Mouse (Mus musculus) testis, adult 2 months (tissue): Measurements from ENCODE around the gene Chchd10.

ENCODE experiments used
- CTCF ChIP-seq: fragments of 200-500 bp; IDR thresholded peaks from 2 replicates; pipeline ENCODE4 v1.5.1; 2012; ENCODE audit warnings: low read depth, mild to moderate bottlenecking, inconsistent platforms, low read length, moderate library complexity; ENCODE audit not compliant: control insufficient read depth, insufficient read depth, insufficient replicate concordance
- POLR2A ChIP-seq: fragments of 200-500 bp; IDR thresholded peaks from 2 replicates; pipeline ENCODE4 v1.6.1; 2012; ENCODE audit warnings: low read depth, mild to moderate bottlenecking, inconsistent platforms, low read length, moderate library complexity; ENCODE audit not compliant: control insufficient read depth

DNA sequence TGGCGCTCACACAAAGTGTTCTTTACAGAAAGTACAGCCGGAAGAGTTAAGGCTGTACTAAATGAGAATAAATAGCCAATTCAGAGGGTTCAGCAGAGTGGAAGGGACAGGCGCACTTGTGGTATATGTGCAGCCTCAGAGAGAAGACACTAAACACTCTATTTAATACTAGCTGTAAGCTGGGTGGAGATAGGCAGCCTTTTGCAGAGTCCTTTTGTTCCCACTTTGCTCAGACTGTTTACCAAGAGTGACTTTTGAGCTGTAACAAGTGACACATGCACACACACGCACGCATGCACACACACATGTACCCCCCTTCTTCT is 45.9 kb downstream of the Chchd10 start:
- TF ChIP-seq CTCF (no peak), POLR2A (no peak)
